Mouse (Mus musculus): ENCODE measurements around the gene 1810009A15Rik.

Gene 1810009A15Rik

GRCm38 (mm10) chr19:8921741-8922140, 33.1 kb downstream of the 1810009A15Rik start:
- DNase-seq, result no peak

DNA sequence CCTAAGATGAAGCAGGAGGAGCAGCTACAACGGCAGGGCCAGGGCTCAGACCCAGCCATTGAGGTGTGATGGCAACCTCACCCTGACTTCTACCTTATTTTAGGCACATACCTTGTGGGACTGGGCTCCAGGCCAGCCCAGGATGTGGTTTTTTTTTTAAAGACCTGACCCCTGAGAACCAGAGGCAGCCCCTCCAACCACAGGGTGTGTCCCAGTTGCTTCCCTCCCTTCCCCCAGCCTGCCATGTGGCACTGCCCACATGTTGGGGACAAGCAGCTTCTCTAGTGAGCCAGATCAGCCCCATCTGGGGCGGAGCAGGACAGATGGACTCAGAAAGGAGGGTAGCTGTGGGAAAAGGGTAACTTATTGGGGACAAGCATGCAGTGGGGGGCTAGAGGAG, 38.1 kb downstream of the 1810009A15Rik start:
- peak; percentile 25 for DNase-seq

DNA sequence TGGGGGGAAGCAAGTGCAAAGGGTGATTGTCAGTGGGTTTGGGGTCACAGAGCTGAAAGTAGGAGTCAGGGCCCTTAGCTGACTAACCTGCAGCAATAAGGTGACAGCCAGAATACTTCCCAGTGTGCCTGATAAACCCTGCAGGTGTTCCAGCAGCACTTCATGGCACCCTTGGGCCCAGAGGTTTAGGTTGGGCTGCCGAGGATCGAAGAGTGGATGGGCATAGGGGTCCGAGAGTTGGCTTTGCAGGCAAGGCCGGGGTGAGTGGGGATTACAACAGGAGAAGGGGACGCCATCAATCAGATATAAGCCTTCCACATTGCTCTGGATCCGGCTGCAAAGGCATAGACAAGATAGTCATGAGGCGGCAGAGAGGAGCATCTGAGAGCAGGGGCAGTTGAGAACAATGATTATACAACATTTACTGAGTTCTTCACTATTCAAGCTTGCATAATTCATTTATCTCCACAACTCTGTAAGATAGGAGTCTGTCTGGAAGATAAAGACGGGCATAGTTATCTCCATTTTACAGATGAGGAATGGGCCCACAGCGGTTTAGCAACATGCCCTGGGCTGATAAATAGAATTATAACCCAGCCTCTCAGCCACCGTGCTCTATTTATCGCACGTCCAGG, 39.4 kb downstream of the 1810009A15Rik start:
- DNase-seq, result no peak

DNA sequence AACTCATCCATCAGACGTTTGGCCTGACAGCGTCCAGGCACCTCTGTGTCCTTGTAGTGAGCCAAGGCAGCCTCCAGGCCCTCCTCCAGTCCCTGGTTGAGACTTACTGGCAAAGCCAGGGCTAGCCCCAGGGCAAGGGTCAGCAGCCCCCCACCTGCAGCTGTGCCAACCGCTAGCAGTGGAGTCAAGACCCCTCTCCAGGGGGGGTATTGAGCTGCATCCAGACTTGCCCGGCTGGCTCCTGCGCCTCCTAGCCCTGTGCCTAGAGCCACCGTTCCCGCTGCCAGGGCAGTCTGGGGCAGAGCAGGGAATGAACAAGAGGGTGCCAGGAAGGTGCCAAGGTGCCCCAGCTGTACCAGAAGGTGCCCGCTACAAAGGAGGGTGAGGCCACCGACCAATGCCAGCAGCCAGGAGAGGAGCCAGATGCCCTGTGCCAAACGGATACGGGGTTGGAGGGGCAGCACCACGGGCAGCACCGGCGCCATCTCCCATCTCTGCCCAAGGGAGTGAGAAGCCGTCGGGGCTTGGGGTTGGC, 40.1 kb downstream of the 1810009A15Rik start:
- DNase-seq, result no peak

- no peak for DNase-seq
These were observed 40.8 kb downstream of the 1810009A15Rik start, which contains the start of the genes Rom1 and Eml3 for GRCm38 (mm10) chr19:8929224-8930088. Rom1 (minus strand) TSS chr19:8929356. Eml3 (plus strand) TSS chr19:8929552.

- DNase-seq, result no peak
These were observed 41.5 kb downstream of the 1810009A15Rik start for GRCm38 (mm10) chr19:8930117-8930516.

DNA sequence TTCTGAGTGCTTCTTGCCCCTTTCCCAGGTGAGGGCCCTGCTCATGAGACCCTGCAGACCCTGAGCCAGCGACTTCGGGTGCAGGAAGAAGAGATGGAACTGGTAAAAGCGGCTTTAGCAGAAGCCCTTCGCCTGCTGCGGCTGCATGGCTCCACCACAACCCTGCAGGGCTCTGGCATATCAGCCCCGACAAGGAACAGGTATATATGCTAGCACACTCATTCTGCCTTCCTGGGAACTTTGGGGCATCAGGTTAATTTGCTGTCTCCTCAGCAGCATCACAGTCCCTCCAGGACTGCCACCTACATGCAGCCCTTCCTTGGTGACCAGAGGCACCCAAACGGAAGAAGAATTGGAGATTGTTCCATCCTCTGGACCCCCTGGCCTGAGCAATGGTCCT, 42.1 kb downstream of the 1810009A15Rik start:
- no peak for DNase-seq

DNA sequence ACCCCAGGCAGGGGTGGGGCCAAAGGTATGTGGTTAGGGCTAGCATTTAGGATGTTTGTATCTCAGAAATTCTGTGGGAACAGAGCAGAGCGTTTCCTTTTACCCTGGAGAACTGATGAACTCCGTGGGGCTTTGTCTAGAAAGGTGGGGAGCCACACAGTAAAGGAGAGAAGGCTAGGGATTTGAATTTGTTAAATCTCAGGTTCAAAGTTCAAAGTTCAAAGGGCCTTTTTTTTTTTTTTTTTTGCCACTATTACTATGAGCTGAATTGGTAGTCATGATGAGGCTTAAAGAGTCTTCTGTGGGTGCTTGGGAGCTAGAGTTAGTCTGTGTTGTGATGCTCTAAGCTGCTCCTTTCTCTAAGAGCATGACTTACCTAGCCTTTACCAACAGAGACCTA, 48.1 kb downstream of the 1810009A15Rik start:
- DNase-seq, result no peak

Data from right cerebral cortex, adult 18-20 months (tissue).